Mouse (Mus musculus) heart, postnatal 25 days (tissue): ENCODE results near the gene Tmppe. TPM values are rescaled to one million over a fixed set of nuclear protein-coding genes. Genes with fewer than 3 reads are reported as not detected.
"Not testable (repeated sequence)": the region's sequence is repeated elsewhere in the genome, so short reads cannot be mapped to it uniquely, and the experiment has no call there.

Experiments used
- DNase-seq: peaks from one replicate; pipeline ENCODE4 v3.0.0; 2022; ENCODE audit warnings: low spot score
- intact Hi-C: fragments of 180-260 bp; cut with DNase I; formaldehyde crosslinking; loops from one replicate; pipeline ENCODE4 v1.15.1; 2025
- total RNA-seq, 2 experiments: library from RNA; stranded (reverse); gene quantifications; 2 replicates each; pipeline ENCODE4 v1.2.3; 2021

The Tmppe gene
- total RNA-seq, 2 experiments from 2014 or later: 3.4 to 4.2 TPM

DNA sequence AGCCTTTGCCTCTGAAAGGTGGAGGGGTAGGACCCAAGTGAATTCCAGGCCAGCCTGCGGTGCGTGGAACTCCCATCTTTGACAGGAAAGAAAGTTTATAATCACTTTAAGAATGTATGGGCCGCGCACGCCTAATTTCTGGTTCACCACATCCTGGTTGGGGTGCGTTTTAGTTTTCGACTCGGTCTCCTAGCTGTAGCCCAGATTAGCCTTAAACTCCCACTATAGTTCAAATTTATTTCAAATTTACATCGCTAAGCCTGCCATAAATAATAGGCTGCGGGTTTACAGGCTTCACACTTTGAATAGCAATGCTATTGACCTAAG lies 10.2 kb upstream of the Tmppe start:
- no peak for DNase-seq
- intact Hi-C loops: no loop called here

DNA sequence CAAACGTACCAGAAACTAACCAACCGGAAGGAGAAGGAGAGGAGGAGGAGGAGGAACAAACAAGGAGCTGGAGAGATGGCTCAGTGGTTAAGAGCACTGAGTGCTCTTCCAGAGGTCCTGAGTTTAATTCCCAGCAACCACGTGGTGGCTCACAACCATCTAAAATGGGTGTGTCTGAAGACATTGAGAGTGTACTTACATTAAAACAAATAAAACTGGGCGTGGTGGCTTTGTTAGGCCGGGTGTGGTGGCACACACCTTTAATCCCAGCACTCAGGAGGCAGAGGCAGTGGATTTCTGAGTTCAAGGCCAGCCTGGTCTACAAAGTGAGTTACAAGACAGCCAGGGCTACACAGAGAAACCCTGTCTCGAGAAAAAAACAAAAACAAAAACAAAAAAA lies 6.8 kb upstream of the Tmppe start:
- intact Hi-C loops, DNase-seq: not testable (repeated sequence)

DNA sequence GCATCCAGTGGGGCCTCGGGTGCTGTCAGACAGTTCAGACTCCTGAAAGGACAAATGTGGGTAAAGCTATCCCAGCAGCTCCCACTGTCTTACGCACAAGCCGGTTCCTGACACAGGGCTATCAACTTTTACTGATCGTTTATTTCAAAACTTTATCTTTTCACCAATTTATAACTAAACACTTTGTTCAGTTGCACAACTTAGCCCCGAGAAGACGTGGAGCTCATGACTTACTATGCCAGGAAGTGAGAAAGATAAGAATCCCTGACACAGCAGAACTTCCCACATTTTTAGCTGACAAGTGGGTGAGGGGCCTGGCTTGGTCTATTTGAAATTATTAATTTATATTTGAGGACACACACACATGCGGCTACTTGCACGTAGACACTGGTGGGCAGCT lies 6.2 kb upstream of the Tmppe start:
- intact Hi-C loops: no loop called here
- DNase-seq: no peak

DNA sequence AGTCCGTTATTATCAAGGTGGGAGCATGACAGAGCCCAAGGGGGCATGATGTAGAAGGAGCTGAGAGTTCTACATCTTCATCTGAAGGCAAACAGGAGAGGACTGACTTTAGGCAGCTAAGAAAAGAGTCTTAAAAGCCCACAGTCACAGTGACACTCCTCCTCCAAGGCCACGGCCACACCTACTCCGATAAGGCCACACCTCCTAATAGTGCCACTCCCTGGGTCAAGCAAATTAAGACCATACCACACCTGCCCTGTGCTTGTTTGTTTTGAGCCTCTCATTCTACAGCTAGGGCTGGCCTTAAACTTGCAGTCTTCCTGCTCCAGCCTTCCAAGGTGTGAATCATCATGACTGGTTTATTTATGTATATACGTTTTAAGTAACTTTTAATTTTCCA lies 5.6 kb upstream of the Tmppe start:
- intact Hi-C loops: no loop called here

DNA sequence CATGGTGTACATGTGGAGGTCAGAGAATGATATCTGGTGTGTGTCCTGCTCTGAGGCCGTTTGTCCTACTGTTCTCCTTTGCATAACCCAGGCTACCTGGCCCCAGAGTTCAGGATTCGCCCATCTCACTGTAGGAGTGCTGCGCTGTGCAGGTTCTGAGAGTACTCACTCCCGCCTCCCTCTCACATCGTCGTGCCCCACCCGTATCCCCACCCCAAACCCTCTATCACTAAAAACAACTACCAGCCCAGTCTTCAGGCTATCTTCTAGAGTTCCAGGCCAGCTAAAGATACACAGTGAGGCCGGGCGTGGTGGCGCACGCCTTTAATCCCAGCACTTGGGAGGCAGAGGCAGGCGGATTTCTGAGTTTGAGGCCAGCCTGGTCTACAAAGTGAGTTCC lies 1.2 kb upstream of the Tmppe start:
- intact Hi-C loops: no loop called here
- DNase-seq: no peak

More for the DNA sequence above, 5.6 kb upstream of the Tmppe start:
- DNase-seq: no peak

DNA sequence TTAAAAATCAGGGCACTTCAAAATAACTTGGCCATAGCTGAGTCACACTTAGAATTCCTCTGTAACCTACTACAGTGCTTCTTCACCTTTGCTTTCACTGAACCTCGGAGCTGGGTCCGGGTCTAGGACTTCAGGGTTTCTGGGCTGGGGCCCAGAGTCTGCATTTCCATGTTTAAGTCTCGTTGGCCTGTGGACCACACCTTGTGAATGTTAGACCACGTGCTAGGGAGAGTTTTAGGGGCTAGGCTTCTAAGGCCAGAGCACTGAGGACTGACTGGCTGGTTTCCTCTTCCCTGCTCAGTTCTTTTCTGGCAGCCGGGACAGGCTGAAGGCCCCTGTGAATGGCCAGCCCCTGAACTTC lies 337 bp upstream of the Tmppe start:
- peak; percentile 14 for DNase-seq
- intact Hi-C loops: no loop called here

DNA sequence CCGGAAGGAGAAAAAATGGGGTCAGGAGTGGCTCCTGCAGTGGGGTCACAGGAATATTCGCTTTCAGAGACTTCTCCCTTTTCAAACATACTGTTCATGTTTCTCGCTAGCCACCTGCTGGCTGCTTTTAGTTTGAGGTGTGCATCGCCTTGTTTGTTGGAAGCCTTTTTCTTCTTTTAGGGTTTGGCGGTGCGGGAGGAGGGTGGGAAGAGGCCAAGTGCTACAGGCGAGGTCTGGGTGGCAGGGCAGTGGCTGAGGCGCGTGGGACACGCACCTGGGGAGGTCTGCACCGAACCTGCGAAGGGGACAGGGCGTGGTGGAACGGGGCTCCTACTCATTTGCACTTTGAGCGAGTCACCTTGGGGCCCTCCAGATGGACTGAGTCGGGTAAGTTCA lies 778 bp downstream of the Tmppe start:
- intact Hi-C loops: no loop called here
- no peak for DNase-seq

DNA sequence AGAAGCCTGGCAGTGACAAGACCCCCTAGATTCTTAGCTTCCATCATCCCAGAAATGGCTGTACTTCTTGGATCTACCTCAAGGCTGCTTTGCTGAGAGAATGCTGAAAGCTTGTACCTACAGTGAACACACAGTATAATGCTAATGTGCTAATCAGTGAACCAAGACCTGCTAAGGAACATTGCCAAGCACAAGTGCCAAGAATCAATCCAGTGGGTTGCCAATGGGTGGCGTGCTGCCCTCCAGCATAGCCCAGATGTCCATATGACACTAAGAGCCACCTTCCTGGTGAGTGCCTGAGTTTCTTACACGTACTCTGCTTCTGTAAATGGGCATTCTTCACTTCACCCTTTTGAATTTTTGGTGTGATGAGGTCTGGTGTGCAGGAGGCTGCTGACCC lies 6.8 kb downstream of the Tmppe start:
- intact Hi-C loops: no loop called here
- DNase-seq: no peak

DNA sequence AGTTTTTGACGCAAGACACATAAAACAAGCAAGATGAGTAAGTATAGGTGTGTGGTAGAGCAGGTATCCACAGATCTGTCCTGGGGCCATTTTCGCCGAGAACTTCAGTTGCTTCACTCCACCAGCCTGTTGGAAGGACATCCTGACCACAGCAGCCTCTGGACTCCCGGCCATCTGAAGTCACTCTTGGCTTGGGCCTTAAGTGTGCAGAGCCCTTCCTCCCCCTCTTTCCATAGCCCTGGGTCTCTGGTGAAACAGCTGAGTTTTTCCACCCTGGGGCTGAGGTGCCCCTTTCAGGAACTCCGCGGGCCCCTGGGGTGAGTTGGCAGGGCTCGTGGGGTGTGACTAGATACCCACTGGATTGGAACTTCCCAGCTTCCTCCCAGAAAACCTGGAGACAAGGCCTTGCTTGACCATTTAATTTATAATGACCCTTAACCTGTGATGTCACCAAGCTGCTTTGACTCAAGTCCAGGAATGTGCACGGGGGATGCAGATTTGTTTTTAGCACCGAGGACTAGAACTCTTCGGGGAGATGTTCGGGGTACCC lies 9.5 kb downstream of the Tmppe start:
- no peak for DNase-seq
- intact Hi-C loops: no loop called here

DNA sequence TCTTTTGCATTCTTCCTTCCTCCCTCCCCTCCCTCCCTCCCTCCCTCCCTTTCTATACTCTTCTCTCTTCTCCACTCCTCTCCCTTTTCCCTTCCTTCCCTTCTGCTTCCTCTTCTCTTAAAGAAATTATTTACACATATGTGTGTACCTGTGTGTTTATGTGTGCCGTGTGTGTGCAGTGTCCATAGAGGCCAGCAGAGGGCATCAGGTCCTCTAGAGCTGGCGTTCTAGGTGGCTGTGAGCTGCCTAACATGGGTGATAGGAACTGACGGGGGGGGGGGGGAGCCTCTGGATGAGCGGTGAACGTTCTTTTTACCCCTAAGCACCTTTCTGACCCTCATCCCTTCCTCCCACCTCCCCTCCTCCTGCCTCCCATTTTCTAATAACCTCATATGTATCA lies 10.4 kb downstream of the Tmppe start:
- intact Hi-C loops: no loop called here
- no peak for DNase-seq

DNA sequence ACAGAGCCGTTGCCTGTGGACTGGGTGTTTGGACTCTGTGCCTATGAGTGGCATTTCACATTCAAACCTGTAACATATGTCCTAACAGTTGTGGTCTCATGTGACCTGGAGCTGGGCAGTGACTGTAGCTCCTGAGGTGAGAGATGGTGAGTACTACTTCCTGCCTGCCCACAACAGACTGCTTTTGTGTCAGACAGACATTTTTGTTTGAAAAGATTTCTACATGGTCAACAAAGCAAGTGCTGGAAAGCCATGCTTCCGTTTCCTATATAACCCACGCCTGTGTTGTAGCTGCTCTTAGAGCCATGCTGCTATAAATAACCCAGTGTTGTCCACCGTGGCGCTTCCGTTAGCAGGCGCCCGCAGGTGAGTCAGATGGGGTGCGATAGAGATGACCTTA lies 11.5 kb downstream of the Tmppe start:
- no peak for DNase-seq
- intact Hi-C loops: no loop called here

DNA sequence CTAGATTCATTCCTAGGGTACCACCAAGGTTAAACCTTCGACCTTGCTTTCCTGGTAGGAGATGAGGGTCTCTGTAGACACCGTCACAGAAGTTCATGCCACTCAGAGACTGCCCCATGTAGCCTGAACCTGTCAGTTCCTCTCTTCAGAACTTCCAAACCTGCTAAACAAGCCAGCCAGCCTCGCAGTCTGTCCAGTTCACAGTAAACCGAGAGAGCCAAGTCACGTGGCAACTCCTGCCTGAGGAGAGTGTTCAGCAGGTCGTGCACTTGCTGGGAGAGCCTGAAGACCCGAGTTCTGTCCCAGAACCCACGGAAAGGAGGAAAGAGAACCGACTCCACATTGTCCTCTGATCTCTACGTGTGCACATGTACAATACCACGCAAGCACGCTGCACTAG lies 13.0 kb downstream of the Tmppe start:
- intact Hi-C loops: no loop called here
- no peak for DNase-seq

DNA sequence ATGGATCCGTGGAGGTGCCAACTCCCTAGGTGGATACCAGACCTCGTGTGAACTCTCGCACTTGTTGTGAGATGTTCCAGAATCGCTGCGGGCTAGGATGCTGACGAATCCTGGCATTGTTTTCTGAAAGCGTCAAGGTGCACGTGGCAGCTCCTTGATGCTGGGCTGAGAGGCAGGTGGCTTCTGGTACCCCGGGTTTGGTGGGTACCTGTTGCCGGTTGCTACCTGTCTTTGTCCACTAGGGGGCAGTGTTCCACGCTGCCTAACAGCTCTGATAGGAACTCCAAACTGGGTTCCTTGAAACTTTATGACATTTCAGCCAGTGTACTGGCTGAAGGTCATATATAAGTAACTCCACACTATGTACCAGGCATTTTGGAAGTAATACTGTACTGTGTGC lies 14.8 kb downstream of the Tmppe start:
- intact Hi-C loops: loop anchor here (5.0 kb wide), 1 partner anchor 167 kb away; no protein-coding TSS in a partner anchor
- no peak for DNase-seq

DNA sequence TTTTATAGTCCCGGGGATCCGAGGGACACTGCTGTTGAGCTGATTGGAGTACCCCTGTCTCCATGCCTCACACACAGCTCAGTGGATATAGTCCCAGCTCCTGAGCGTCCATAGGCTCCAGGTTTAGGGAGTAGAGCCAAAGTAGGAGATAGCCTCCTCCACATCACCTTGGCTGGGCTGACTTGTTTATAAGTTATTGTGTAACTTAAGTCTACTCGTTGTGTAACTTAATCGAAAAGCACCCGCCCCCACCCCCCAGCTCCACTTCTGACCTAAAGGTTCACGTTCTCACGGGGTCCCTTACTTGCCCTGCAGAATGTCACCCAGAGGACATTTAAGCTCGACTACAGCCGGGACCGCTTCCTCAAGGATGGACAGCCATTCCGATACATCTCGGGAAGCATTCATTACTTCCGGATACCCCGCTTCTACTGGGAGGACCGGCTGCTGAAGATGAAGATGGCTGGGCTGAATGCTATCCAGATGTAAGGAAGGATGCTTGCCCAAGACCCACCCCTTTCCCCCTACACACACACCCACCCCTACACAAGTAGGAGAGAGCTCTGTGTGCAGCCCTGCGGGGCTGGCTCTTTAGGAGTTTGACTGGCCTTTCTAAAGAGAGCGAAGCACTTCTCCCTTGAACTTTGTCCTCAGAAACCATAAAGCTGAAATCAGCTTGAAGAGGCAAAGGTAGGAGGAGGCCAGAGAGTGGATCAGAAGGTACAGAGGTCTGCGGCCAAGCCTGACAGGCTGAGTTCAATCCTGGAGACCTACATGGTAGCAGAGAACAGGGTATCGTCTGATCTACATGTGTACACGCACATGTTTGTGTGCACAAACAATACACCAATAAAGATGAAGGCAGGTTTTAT lies 16.0 kb downstream of the Tmppe start:
- no peak for DNase-seq

DNA sequence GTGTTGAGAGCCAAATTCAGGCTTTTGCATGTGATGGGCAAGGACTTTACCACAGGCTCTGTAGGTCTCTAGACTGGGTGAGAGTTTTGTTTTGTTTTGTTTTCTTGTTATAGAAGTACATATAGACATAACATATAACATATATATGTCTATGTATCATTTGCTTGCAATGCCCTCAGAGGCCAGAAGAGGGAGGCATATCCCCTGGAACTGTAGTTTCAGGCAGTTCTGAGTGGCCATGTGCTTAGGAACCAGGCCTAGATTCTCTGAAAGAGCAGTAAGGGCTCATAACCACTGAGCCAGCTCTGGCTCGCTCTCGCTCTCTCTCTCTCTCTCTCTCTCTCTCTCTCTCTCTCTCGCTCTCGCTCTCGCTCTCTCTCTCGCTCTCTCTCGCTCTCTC lies 17.3 kb downstream of the Tmppe start:
- no peak for DNase-seq
- intact Hi-C loops: loop anchor here (2.0 to 5.0 kb wide), 2 partner anchors 79 to 164 kb away; no protein-coding TSS in a partner anchor

More for the DNA sequence above, 16.0 kb downstream of the Tmppe start:
- intact Hi-C loops: loop anchor here (5.0 kb wide), 1 partner anchor 165 kb away; no protein-coding TSS in a partner anchor

DNA sequence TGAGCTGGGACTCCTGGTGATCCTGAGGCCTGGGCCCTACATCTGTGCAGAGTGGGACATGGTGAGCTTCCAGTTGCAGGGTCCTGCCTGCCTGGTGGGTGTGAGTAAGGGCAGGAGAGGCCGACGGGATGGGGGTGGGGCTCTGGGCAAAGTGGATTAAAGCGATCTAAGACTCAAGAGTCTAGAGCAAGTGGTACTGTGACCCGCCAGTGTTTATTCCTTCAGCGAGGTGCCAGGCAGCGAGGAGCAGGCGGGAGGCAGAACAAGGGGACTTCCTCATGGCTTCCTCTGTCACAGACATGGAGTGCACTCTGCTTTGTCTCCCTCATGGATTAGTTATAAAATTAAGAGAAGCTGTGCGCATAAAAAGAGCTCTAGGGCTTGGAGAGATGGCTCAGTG lies 19.5 kb downstream of the Tmppe start:
- intact Hi-C loops: no loop called here

DNA sequence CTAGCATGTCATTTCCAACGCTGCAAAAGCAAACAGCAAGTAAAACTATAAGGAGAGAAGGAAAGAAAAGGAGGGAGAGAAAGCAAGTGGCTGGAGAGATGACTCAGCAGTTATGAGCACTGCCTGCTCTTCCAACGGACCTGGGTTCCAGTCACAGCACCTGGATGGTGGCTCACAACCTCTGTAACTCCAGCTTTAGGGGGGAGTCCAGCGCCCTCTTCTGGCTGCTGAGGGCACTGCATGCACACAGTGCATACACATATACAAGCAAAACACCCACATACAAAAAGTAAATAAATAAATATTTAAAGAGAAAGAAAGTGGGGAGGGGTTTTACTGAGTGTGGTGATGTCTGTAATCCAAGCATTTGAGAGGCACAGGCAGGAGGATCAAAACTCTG lies 20.1 kb downstream of the Tmppe start:
- no peak for DNase-seq
- intact Hi-C loops: no loop called here

More for the DNA sequence above, 19.5 kb downstream of the Tmppe start:
- no peak for DNase-seq

DNA sequence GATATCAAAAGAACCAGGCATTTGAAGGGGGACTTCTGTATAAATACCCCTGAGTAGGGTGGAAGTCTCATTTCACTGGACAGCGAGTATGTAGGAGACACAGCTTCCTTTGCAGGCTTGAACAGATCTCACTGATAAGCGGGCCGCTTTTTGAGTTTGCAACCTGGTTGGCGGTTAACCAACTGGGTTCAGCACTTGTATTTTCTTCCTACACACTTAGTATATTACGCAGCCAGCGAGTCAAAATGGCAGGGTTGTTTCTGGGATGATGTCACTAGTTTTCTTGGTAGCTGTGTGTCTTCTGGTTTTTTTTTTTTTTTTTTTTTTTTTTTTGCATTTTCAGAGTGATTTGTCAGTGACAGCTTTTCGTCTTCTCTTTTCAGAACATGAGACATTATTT lies 20.9 kb downstream of the Tmppe start:
- no peak for DNase-seq
- intact Hi-C loops: no loop called here

DNA sequence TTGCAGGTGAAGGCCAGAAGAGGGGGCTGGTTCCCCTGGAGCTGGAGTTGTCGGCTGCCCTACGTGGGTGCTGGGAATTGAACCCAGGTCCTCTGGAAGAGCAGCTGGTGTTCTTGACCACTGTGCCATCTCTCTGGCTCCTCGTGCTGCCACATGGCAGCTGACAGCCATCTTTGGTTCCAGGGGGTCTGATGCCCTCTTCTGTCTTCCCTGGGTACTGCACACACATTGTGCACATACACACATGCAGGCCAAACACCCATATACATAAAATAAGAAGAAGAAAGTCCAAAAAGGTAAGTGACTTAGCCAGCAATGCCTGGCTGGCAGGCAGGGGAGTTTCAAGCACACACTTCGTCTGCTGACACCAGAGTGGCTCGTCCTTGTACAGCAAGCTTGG lies 24.7 kb downstream of the Tmppe start:
- no peak for DNase-seq
- intact Hi-C loops: no loop called here

DNA sequence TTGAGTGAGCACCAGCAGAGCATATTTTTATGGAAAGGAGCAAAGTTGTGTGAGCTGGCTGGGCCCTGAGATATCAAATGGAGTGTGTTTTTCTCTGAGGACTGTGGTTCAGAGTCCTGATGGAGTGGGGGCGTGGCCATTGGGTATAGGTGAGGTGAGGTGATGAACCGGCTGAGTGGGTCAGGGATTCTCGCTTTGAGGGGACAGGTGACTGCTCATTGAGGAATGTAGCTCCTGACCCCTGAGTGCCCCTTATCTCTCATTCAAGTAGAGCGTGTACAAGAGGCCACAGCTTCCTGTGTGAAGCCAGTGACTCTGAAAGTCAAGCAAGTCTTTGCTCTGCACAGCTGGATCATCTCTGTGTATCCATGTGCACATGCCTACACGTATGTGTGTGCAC lies 25.3 kb downstream of the Tmppe start:
- DNase-seq: no peak
- intact Hi-C loops: no loop called here

DNA sequence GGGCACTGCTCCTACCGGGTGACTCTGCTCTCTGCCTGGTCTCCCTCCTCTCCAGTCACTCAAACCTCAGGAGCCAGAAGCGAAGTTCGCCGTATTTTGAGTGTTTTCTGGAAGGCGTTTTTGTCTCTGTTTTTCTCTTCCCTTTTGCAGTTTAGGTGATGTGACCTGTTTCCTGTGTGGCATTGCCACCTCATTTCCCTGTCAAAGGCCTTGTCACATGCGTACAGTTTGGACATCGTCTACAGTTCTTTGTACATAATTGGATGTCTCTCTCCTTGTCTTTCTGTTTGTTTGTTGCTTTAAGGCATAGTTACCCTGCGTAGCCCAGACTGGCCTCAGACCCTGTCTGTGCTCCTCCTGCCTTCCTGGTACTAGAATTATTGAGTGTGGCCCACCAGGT lies 26.5 kb downstream of the Tmppe start:
- intact Hi-C loops: no loop called here
- no peak for DNase-seq
